Mouse (Mus musculus): ENCODE results near the gene Rb1.

- TF ChIP-seq GATA1 (IDR thresholded peaks at IDR 0.05; ENCODE audit: low read length) (no peak), TAL1 (IDR thresholded peaks at IDR 0.05; ENCODE audit: low read length) (no peak)
Observed at GRCm38 (mm10) chr14:73148125-73148524, 177.5 kb downstream of the Rb1 start.
